12 mouse cellular contexts compared by ENCODE assay signal in genomic region chr17:66326552-66327045, GRCm38 (mm10).
DNase-seq lines count a peak whose midpoint lies in the region; ATAC-seq and TF ChIP-seq lines count a peak whose summit lies in the region.
"Had no signal": no experiment of that assay in that cellular context is flagged by ENCODE, and none has a peak within 500 bp of the region (broad histone marks: within the 10 kb centered on the region; RNA-seq: fewer than 3 reads in every experiment).

No protein-coding gene starts in this region.

- no peaks in the 10 kb centered on the region; the same call in 1 of the 2 replicates for H3K4me1 ChIP-seq in heart, adult 2 months (ENCODE audit: control insufficient read depth, insufficient read depth, low read length)
- peaks cover 3% of the 10 kb centered on the region; the same call in 1 of the 2 replicates for H3K4me1 ChIP-seq in heart, embryonic 11.5 days (ENCODE audit: control insufficient read depth, insufficient read depth, low read length)
- no peaks in the 10 kb centered on the region for H3K4me1 ChIP-seq in lung, adult 2 months (ENCODE audit: control insufficient read depth, insufficient read depth, low read length)
- H3K4me1 ChIP-seq in ES-Bruce4 (ENCODE audit: control insufficient read depth, insufficient read depth, low read length), result peaks cover 4% of the 10 kb centered on the region
- H3K4me1 ChIP-seq: stomach, embryonic 15.5 days had no signal

- no peaks in the 10 kb centered on the region for H3K36me3 ChIP-seq in heart, adult 2 months (ENCODE audit: control insufficient read depth, insufficient read depth, low read length)
- no peaks in the 10 kb centered on the region for H3K36me3 ChIP-seq in heart, embryonic 11.5 days (ENCODE audit: control insufficient read depth, insufficient read depth, low read length)
- no peaks in the 10 kb centered on the region for H3K36me3 ChIP-seq in ES-Bruce4 (ENCODE audit: control insufficient read depth, insufficient read depth, low read length, poor library complexity, severe bottlenecking)
- H3K36me3 ChIP-seq: forebrain, embryonic 10.5 days; midbrain, embryonic 12.5 days; neural tube, embryonic 15.5 days; stomach, embryonic 15.5 days had no signal

- TF ChIP-seq EP300 in heart, adult 2 months (IDR thresholded peaks at IDR 0.05; ENCODE audit: insufficient read depth, low read depth, low read length), result no peak
- TF ChIP-seq EP300 in ES-Bruce4 (IDR thresholded peaks at IDR 0.05; ENCODE audit: insufficient read depth, low read depth, low read length), result no peak

- intact Hi-C loops in heart, adult 2 months (cut with DNase I), result no loop called here

- no peaks in the 10 kb centered on the region for H3K79me2 ChIP-seq in heart, adult 2 months (replicated peaks; ENCODE audit: control insufficient read depth, insufficient read depth, low read length)

- H3K27me3 ChIP-seq in heart, adult 2 months (ENCODE audit: control insufficient read depth, insufficient read depth, low read length), result no peaks in the 10 kb centered on the region
- H3K27me3 ChIP-seq in heart, embryonic 11.5 days (ENCODE audit: control insufficient read depth, insufficient read depth, low read length), result no peaks in the 10 kb centered on the region
- no peaks in the 10 kb centered on the region for H3K27me3 ChIP-seq in ES-Bruce4 (ENCODE audit: control insufficient read depth, insufficient read depth, low read length, poor library complexity, severe bottlenecking)
- H3K27me3 ChIP-seq: midbrain, embryonic 12.5 days; neural tube, embryonic 15.5 days; stomach, embryonic 15.5 days had no signal

- peak in 1 of 2 experiments; percentile 16 for DNase-seq in heart, adult 2 months
- DNase-seq in lung, adult 2 months, result no peak
- no peak for DNase-seq in lung, postnatal 25 days (ENCODE audit: low spot score)
- no peak for DNase-seq in brain, embryonic 14.5 days (ENCODE audit: low read depth)
- no peak for DNase-seq in spleen, postnatal 14 days (ENCODE audit: low spot score in 2 of 2)
- DNase-seq: gastrocnemius, postnatal 10 days had no signal

- H3K9ac ChIP-seq in heart, adult 2 months (ENCODE audit: low read depth, low read length), result no peak overlapping the region
- H3K9ac ChIP-seq in heart, embryonic 11.5 days (ENCODE audit: low read depth, low read length), result no peak overlapping the region
- no peak overlapping the region for H3K9ac ChIP-seq in ES-Bruce4 (ENCODE audit: low read depth, poor library complexity, severe bottlenecking)
- H3K9ac ChIP-seq: midbrain, embryonic 12.5 days; neural tube, embryonic 15.5 days; stomach, embryonic 15.5 days had no signal

- H3K4me3 ChIP-seq in heart, adult 2 months, result no peak overlapping the region
- no peak overlapping the region for H3K4me3 ChIP-seq in heart, embryonic 11.5 days (ENCODE audit: low read depth, low read length)
- H3K4me3 ChIP-seq in lung, adult 2 months (replicated peaks; ENCODE audit: extremely low read depth, low read depth, low read length), result no peak overlapping the region
- H3K4me3 ChIP-seq in ES-Bruce4 (ENCODE audit: low read depth, low read length), result no peak overlapping the region
- H3K4me3 ChIP-seq: forebrain, embryonic 10.5 days; midbrain, embryonic 12.5 days; neural tube, embryonic 15.5 days; stomach, embryonic 15.5 days had no signal

- H3K27ac ChIP-seq in heart, adult 2 months, result no peak overlapping the region
- no peak overlapping the region for H3K27ac ChIP-seq in heart, embryonic 11.5 days (ENCODE audit: low read depth, low read length)
- no peak overlapping the region for H3K27ac ChIP-seq in ES-Bruce4 (ENCODE audit: insufficient read depth, low read length)
- H3K27ac ChIP-seq: forebrain, embryonic 10.5 days; stomach, embryonic 15.5 days had no signal

- 94% methylated on average over 5 of the region's 5 CpGs for WGBS in heart, adult 2 months
- WGBS in heart, embryonic 11.5 days (ENCODE audit: insufficient replicate concordance), result 83% methylated on average over 5 of the region's 5 CpGs
- WGBS in lung, adult 2 months, result 88% methylated on average over 5 of the region's 5 CpGs

- TF ChIP-seq CTCF in heart, adult 2 months (IDR thresholded peaks at IDR 0.05), result peak; percentile 47
- peak; percentile 43; the same call in 1 of the 2 replicates for TF ChIP-seq CTCF in lung, adult 2 months (IDR thresholded peaks at IDR 0.05; ENCODE audit: insufficient read depth, low read length)
- TF ChIP-seq CTCF in ES-Bruce4 (IDR thresholded peaks at IDR 0.05; ENCODE audit: low read depth, low read length), result peak; percentile 78
- peak; percentile 32; the same call in 1 of the 2 replicates for TF ChIP-seq CTCF in brain, embryonic 14.5 days (IDR thresholded peaks at IDR 0.05; ENCODE audit: borderline replicate concordance, extremely low read depth, insufficient read depth, insufficient read length)

- no peak overlapping the region for H3K4me2 ChIP-seq in heart, embryonic 11.5 days
- H3K4me2 ChIP-seq: neural tube, embryonic 15.5 days; stomach, embryonic 15.5 days had no signal

- no peak for TF ChIP-seq POLR2A in heart, adult 2 months (IDR thresholded peaks at IDR 0.05; ENCODE audit: insufficient read depth, low read depth, low read length)
- no peak for TF ChIP-seq POLR2A in lung, adult 2 months (IDR thresholded peaks at IDR 0.05; ENCODE audit: borderline replicate concordance, extremely low read depth, low read depth, low read length)
- no peak for TF ChIP-seq POLR2A in ES-Bruce4 (IDR thresholded peaks at IDR 0.05; ENCODE audit: insufficient read depth, low read length)
- no peak for TF ChIP-seq POLR2A in brain, embryonic 14.5 days (IDR thresholded peaks at IDR 0.05; ENCODE audit: borderline replicate concordance, extremely low read depth, insufficient read depth, insufficient read length, poor library complexity, severe bottlenecking)

- H3K9me3 ChIP-seq in heart, embryonic 11.5 days (replicated peaks; ENCODE audit: control insufficient read depth, low read length), result no peaks in the 10 kb centered on the region
- no peaks in the 10 kb centered on the region for H3K9me3 ChIP-seq in ES-Bruce4 (replicated peaks; ENCODE audit: control insufficient read depth, insufficient read depth, low read length, poor library complexity, severe bottlenecking)
- H3K9me3 ChIP-seq: midbrain, embryonic 12.5 days; neural tube, embryonic 15.5 days; stomach, embryonic 15.5 days had no signal

- ATAC-seq in heart, embryonic 11.5 days (replicated peaks; ENCODE audit: insufficient number of reproducible peaks, low FRiP score, low TSS enrichment), result no peak
